Mouse (Mus musculus): Measurements from ENCODE around the gene Prkca.

Prkca gene

GRCm38 (mm10) chr11:108170107-108170506 lies 173.6 kb downstream of the Prkca start:
- intact Hi-C loops (cut with DNase I): no loop called here

GRCm38 (mm10) chr11:108165725-108166124 lies 178.0 kb downstream of the Prkca start:
- intact Hi-C loops (cut with DNase I): no loop called here

- intact Hi-C loops (cut with DNase I): no loop called here
These were observed 181.1 kb downstream of the Prkca start for GRCm38 (mm10) chr11:108162639-108163038.

- intact Hi-C loops (cut with DNase I): no loop called here
These were observed 181.6 kb downstream of the Prkca start for GRCm38 (mm10) chr11:108162110-108162509.

GRCm38 (mm10) chr11:108160056-108160455 lies 183.7 kb downstream of the Prkca start:
- intact Hi-C loops (cut with DNase I): no loop called here

- intact Hi-C loops (cut with DNase I): no loop called here
These were observed 185.7 kb downstream of the Prkca start for GRCm38 (mm10) chr11:108158046-108158445.

- intact Hi-C loops (cut with DNase I): no loop called here
These were observed 186.7 kb downstream of the Prkca start for GRCm38 (mm10) chr11:108157074-108157473.

GRCm38 (mm10) chr11:108156107-108156506 lies 187.6 kb downstream of the Prkca start:
- intact Hi-C loops (cut with DNase I): no loop called here

GRCm38 (mm10) chr11:108155088-108155580 lies 188.6 kb downstream of the Prkca start:
- intact Hi-C loops (cut with DNase I): no loop called here

GRCm38 (mm10) chr11:108153997-108154841 lies 189.5 kb downstream of the Prkca start:
- intact Hi-C loops (cut with DNase I): no loop called here

- intact Hi-C loops (cut with DNase I): no loop called here
These were observed 191.1 kb downstream of the Prkca start for GRCm38 (mm10) chr11:108152591-108152990.

- intact Hi-C loops (cut with DNase I): no loop called here
These were observed 193.3 kb downstream of the Prkca start for GRCm38 (mm10) chr11:108150410-108150809.

GRCm38 (mm10) chr11:108149187-108149586 lies 194.5 kb downstream of the Prkca start:
- intact Hi-C loops (cut with DNase I): no loop called here

GRCm38 (mm10) chr11:108148491-108148890 lies 195.2 kb downstream of the Prkca start:
- intact Hi-C loops (cut with DNase I): no loop called here

GRCm38 (mm10) chr11:108145752-108146496 lies 197.8 kb downstream of the Prkca start:
- intact Hi-C loops (cut with DNase I): no loop called here

- intact Hi-C loops (cut with DNase I): no loop called here
These were observed 198.6 kb downstream of the Prkca start for GRCm38 (mm10) chr11:108145128-108145527.

GRCm38 (mm10) chr11:108143739-108144138 lies 200.0 kb downstream of the Prkca start:
- intact Hi-C loops (cut with DNase I): no loop called here

GRCm38 (mm10) chr11:108140028-108140427 lies 203.7 kb downstream of the Prkca start:
- intact Hi-C loops (cut with DNase I): no loop called here

- intact Hi-C loops (cut with DNase I): no loop called here
These were observed 207.4 kb downstream of the Prkca start for GRCm38 (mm10) chr11:108136341-108136740.

- intact Hi-C loops (cut with DNase I): no loop called here
These were observed 208.1 kb downstream of the Prkca start for GRCm38 (mm10) chr11:108135407-108136159.

GRCm38 (mm10) chr11:108128593-108128992 lies 215.1 kb downstream of the Prkca start:
- intact Hi-C loops (cut with DNase I): loop anchor here (2.0 to 5.0 kb wide), 2 partner anchors 96 to 250 kb away; no protein-coding TSS in a partner anchor

Data from adrenal gland (tissue).